Mouse (Mus musculus) midbrain, embryonic 10.5 days (tissue): ENCODE measurements around the gene Zfp689. TPM values are rescaled to one million over a fixed set of nuclear protein-coding genes. Genes with fewer than 3 reads are reported as not detected.
"Not testable (repeated sequence)": the region's sequence is repeated elsewhere in the genome, so short reads cannot be mapped to it uniquely, and the experiment has no call there.

ENCODE experiments used
- DNase-seq: peaks from one replicate; pipeline ENCODE4 v3.0.0-alpha.2; 2017; ENCODE audit warnings: low spot score
- H3K27ac ChIP-seq: fragments of 300-500 bp; sonication (generic); replicated peaks from 2 replicates; pipeline ENCODE4 v1.5.1; 2016; ENCODE audit warnings: mild to moderate bottlenecking
- H3K27me3 ChIP-seq: fragments of 300-500 bp; sonication (generic); 2 replicates; pipeline ENCODE4 v1.6.1; 2016; ENCODE audit warnings: low read depth, mild to moderate bottlenecking; ENCODE audit not compliant: poor library complexity, severe bottlenecking
- H3K36me3 ChIP-seq: fragments of 300-500 bp; sonication (generic); 2 replicates; pipeline ENCODE4 v1.6.1; 2016; ENCODE audit warnings: mild to moderate bottlenecking, moderate library complexity
- H3K4me1 ChIP-seq: fragments of 300-500 bp; sonication (generic); 2 replicates; pipeline ENCODE4 v1.6.1; 2016
- H3K4me3 ChIP-seq: fragments of 300-500 bp; sonication (generic); 2 replicates; pipeline ENCODE4 v1.5.1; 2016; ENCODE audit warnings: mild to moderate bottlenecking, moderate library complexity
- H3K9me3 ChIP-seq: fragments of 300-500 bp; sonication (generic); replicated peaks from 2 replicates; pipeline ENCODE4 v1.6.1; 2016; ENCODE audit warnings: mild to moderate bottlenecking
- WGBS: fragments of 180-500 bp; shearing (Covaris S2); methylation state at CpG from one replicate; pipeline ENCODE4 v1.1.7; 2016; 5-methylcytosine and 5-hydroxymethylcytosine counted together
- polyA plus RNA-seq: library from polyadenylated mRNA; unstranded; fragments of >200 nt; fragmentation: Nextera tagmentation; extraction: Ambion mirVana; gene quantifications from 2 replicates; pipeline ENCODE4 v1.2.1, GENCODE M21; 2016

Zfp689 gene
- polyA plus RNA-seq, 1 experiment from 2014 or later: 13.9 TPM

DNA sequence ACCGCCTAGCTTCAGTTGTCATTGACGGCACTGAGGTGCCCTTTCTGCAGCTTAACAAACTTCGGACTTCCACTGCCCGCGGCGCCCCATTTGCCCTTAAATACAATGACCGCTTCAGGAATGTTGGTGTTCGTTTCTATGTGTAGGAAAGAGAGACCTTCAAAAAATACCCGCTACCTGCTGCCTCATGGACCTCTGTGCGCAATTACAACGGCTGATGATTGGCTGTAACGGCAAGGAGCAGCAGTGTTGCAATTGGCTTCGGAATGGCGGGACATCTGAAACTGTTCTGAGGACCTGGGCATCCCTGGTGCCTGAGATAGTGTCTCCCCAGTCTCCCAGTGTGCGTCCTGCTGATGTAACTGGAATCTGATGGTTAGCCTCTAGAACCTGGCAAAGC is 26.7 kb downstream of the Zfp689 start:
- WGBS: 2% methylated on average over 15 of the region's 15 CpGs
- Histone ChIP-seq H3K27me3 (peaks cover 18% of the 10 kb centered on the region), H3K27ac (peak overlapping the region; percentile 93; the same call in 1 of the 2 replicates), H3K4me3 (peak overlapping the region; percentile 93), H3K9me3 (no peaks in the 10 kb centered on the region), H3K36me3 (peaks cover 25% of the 10 kb centered on the region), H3K4me1 (peaks cover 22% of the 10 kb centered on the region)
- no peak for DNase-seq

GRCm38 (mm10) chr7:127421388-127422191 is 27.4 kb downstream of the Zfp689 start, which contains the start of gene Zfp688:
Gene Zfp688, minus strand, starts transcription at chr7:127422068.
- H3K4me3 ChIP-seq: peak within 1 kb of the TSS; percentile 93
- whole genome bisulfite sequencing: under 1% methylated on average over 48 of the region's 48 CpGs
- DNase-seq: peak; percentile 95
- peaks cover 27% of the 10 kb centered on the region for H3K36me3 ChIP-seq
- peaks cover 18% of the 10 kb centered on the region for H3K27me3 ChIP-seq
- no peaks in the 10 kb centered on the region for H3K9me3 ChIP-seq
- peaks cover 22% of the 10 kb centered on the region for H3K4me1 ChIP-seq
- H3K27ac ChIP-seq: peak within 1 kb of the TSS; percentile 93

GRCm38 (mm10) chr7:127411418-127411817 is 37.5 kb downstream of the Zfp689 start:
- no peak for DNase-seq
- peaks cover 4% of the 10 kb centered on the region for H3K4me1 ChIP-seq
- WGBS: 74% methylated on average over 2 of the region's 2 CpGs

GRCm38 (mm10) chr7:127406002-127406987 is 42.7 kb downstream of the Zfp689 start, which contains the start of gene Zfp764:
Gene Zfp764, minus strand, starts transcription at chr7:127406822.
- 8% methylated on average over 40 of the region's 40 CpGs for WGBS
- Histone ChIP-seq H3K4me3 (peak within 1 kb of the TSS; percentile 69), H3K4me1 (peaks cover 13% of the 10 kb centered on the region), H3K27ac (peak within 1 kb of the TSS; percentile 90), H3K36me3 (peaks cover 12% of the 10 kb centered on the region)
- not testable (repeated sequence) for H3K9me3 ChIP-seq, H3K27me3 ChIP-seq
- DNase-seq: peak; percentile 81

More at GRCm38 (mm10) chr7:127411418-127411817, 37.5 kb downstream of the Zfp689 start:
- Histone ChIP-seq H3K9me3 (no peaks in the 10 kb centered on the region), H3K36me3 (peaks cover 5% of the 10 kb centered on the region), H3K27me3 (no peaks in the 10 kb centered on the region), H3K4me3 (no peak overlapping the region), H3K27ac (no peak overlapping the region)

DNA sequence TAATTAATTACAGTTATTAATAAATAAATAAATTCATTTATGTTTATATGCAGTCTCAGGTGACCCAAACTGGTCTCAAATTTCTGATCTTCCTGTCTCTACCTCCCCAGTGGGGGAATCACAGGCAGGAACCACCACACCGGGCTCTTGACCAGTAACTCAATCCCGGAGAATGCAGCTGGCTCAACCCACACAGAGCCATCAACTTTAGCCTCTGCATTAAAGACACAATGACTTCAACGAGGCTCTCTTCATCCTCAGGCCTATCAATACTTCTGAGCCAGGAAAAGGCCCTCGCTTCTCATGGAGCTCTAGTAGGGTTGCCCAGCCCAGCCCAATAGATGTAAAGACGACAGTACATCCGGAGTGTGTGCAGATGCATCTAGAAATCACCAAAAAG is 44.9 kb downstream of the Zfp689 start:
- DNase-seq, H3K27ac ChIP-seq, H3K27me3 ChIP-seq, H3K4me3 ChIP-seq, H3K9me3 ChIP-seq: not testable (repeated sequence)
- 94% methylated on average over 6 of the region's 6 CpGs for WGBS
- peaks cover 13% of the 10 kb centered on the region for H3K4me1 ChIP-seq
- peaks cover 12% of the 10 kb centered on the region for H3K36me3 ChIP-seq

GRCm38 (mm10) chr7:127402980-127403379 is 46.0 kb downstream of the Zfp689 start:
- no peaks in the 10 kb centered on the region for H3K27me3 ChIP-seq
- H3K4me1 ChIP-seq: peaks cover 13% of the 10 kb centered on the region
- H3K27ac ChIP-seq: no peak overlapping the region
- DNase-seq: no peak
- peaks cover 5% of the 10 kb centered on the region; the same call in 1 of the 2 replicates for H3K9me3 ChIP-seq
- peaks cover 12% of the 10 kb centered on the region for H3K36me3 ChIP-seq
- H3K4me3 ChIP-seq: no peak overlapping the region
- WGBS: 57% methylated on average over 2 of the region's 2 CpGs

DNA sequence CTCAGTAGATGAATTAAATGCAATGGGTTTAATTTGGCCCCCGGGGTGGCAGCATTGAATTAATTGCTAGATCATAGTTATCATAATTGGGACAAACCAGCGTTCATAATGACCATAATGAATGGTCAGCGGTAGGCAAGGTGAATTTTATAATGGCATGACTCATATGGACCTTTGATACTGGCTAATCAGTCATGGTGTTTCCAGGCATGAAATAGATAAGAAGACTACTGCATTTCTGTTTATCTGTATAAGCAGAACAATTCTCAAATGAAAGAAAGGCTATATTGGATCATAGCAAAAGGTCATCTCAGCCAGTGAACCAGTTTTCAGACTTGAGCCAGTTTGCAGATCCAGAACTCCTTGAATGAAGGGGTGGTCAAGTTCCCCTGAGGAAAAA is 48.6 kb downstream of the Zfp689 start:
- peaks cover 12% of the 10 kb centered on the region for H3K36me3 ChIP-seq
- DNase-seq: no peak
- H3K9me3 ChIP-seq: peaks cover 5% of the 10 kb centered on the region; the same call in 1 of the 2 replicates
- H3K4me3 ChIP-seq: no peak overlapping the region
- no peak overlapping the region for H3K27ac ChIP-seq
- 70% methylated on average over 3 of the region's 3 CpGs for WGBS
- H3K27me3 ChIP-seq: no peaks in the 10 kb centered on the region
- no peaks in the 10 kb centered on the region for H3K4me1 ChIP-seq

GRCm38 (mm10) chr7:127393944-127394333 is 55.0 kb downstream of the Zfp689 start:
- Histone ChIP-seq H3K27ac (peak overlapping the region; percentile 90), H3K27me3 (no peaks in the 10 kb centered on the region), H3K9me3 (no peaks in the 10 kb centered on the region), H3K36me3 (peaks cover 20% of the 10 kb centered on the region), H3K4me3 (peak overlapping the region; percentile 81), H3K4me1 (peaks cover 26% of the 10 kb centered on the region)
- 39% methylated on average over 7 of the region's 7 CpGs for WGBS
- DNase-seq: no peak

DNA sequence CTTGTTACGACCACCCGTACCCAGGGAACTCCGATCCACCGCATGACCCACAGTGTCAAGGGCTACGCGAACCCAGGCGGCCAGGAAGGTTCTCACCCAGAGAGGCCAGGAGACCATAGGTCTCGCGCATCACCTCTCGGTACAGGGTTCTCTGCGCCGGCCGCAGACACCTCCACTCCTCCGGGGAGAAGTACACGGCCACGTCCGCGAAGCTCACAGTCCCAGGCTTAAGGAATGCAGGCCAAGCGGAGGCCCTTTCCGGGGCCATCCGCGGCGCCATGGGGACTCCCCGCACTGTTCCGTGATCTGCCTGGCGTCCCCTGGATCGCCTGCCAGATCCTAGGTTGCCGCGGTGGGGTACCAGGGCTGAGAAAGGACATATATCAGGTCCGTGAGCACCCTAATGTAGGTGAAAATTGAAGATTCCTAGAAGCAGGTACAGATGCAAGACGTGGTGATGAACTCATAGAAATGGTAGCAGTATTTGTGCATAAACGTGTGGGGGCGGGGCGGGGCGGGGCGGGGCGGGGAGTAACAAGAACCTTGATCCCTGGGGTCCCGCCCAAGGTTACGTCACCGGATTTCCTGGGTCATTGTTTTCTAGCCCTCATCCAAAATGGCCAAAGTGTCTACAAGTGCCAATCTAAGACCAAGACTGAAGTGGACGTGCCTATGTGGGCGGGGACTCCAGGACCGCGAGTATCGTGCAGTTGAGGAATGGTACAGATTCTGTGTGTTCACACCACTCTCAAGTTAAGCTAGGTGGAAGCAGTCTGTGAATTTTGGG is 55.6 kb downstream of the Zfp689 start, which contains the start of gene E430018J23Rik:
TSS of gene E430018J23Rik (minus strand) at position 473 of the 787 bp plus-strand sequence.
- no peaks in the 10 kb centered on the region for H3K9me3 ChIP-seq
- whole genome bisulfite sequencing: 1% methylated on average over 45 of the region's 45 CpGs

GRCm38 (mm10) chr7:127392251-127392824 is 56.6 kb downstream of the Zfp689 start:
- no peaks in the 10 kb centered on the region for H3K27me3 ChIP-seq
- WGBS: 88% methylated on average over 8 of the region's 8 CpGs
- H3K4me3 ChIP-seq: peak overlapping the region; percentile 81
- H3K27ac ChIP-seq: 0 out of 2 replicates have a peak overlapping the region, but pooled peaks have one; percentile 90
- H3K9me3 ChIP-seq: no peaks in the 10 kb centered on the region
- no peak for DNase-seq
- peaks cover 20% of the 10 kb centered on the region for H3K36me3 ChIP-seq
- peaks cover 26% of the 10 kb centered on the region for H3K4me1 ChIP-seq

More for the DNA sequence above, 55.6 kb downstream of the Zfp689 start, which contains the start of gene E430018J23Rik:
- Histone ChIP-seq H3K27ac (peak within 1 kb of the TSS; percentile 90), H3K27me3 (no peaks in the 10 kb centered on the region), H3K4me1 (peaks cover 26% of the 10 kb centered on the region), H3K4me3 (peak within 1 kb of the TSS; percentile 81), H3K36me3 (peaks cover 20% of the 10 kb centered on the region)
- DNase-seq: peak; percentile 95
